Mouse (Mus musculus) limb, embryonic 11.5 days (tissue): ENCODE results near the gene Rap1b. TPM values are rescaled to one million over a fixed set of nuclear protein-coding genes. Genes with fewer than 3 reads are reported as not detected.

Experiments
- ATAC-seq: fragments of 200-750 bp; cut with Nextera tagmentation; 2 replicates; pipeline ENCODE4 v1.8.0; 2017; ENCODE audit warnings: low read depth; ENCODE audit not compliant: insufficient number of reproducible peaks, low FRiP score, low TSS enrichment
- DNase-seq: peaks from one replicate; pipeline ENCODE4 v3.0.0-alpha.2; 2015; ENCODE audit warnings: low spot score
- H3K27ac ChIP-seq: fragments of 300-500 bp; sonication (generic); replicated peaks from 2 replicates; pipeline ENCODE4 v1.5.1; 2014; ENCODE audit warnings: low read depth, mild to moderate bottlenecking, low read length
- H3K27me3 ChIP-seq: fragments of 300-500 bp; sonication (generic); 2 replicates; pipeline ENCODE4 v1.6.1; 2014; ENCODE audit warnings: mild to moderate bottlenecking, low read length, mixed read lengths; ENCODE audit not compliant: control insufficient read depth, insufficient read depth
- H3K36me3 ChIP-seq: fragments of 300-500 bp; sonication (generic); 2 replicates; pipeline ENCODE4 v1.6.1; 2014; ENCODE audit warnings: mild to moderate bottlenecking, low read length, moderate library complexity, mixed read lengths; ENCODE audit not compliant: control insufficient read depth, insufficient read depth
- H3K4me1 ChIP-seq: fragments of 300-500 bp; sonication (generic); 2 replicates; pipeline ENCODE4 v1.6.1; 2014; ENCODE audit warnings: low read length, mixed read lengths; ENCODE audit not compliant: control insufficient read depth, insufficient read depth
- H3K4me2 ChIP-seq: fragments of 300-500 bp; sonication (generic); 2 replicates; pipeline ENCODE4 v1.6.1; 2014; ENCODE audit warnings: low read depth, mild to moderate bottlenecking, moderate library complexity; ENCODE audit not compliant: severe bottlenecking
- H3K4me3 ChIP-seq: fragments of 300-500 bp; sonication (generic); 2 replicates; pipeline ENCODE4 v1.5.1; 2014; ENCODE audit warnings: low read depth, low read length
- H3K9ac ChIP-seq: fragments of 300-500 bp; sonication (generic); 2 replicates; pipeline ENCODE4 v1.6.1; 2014; ENCODE audit warnings: mild to moderate bottlenecking, low read length
- H3K9me3 ChIP-seq: fragments of 300-500 bp; sonication (generic); 2 replicates; pipeline ENCODE4 v1.6.1; 2016; ENCODE audit warnings: low read length; ENCODE audit not compliant: control insufficient read depth
- WGBS: fragments of 180-500 bp; shearing (Covaris S2); extraction: QIAGEN DNeasy Blood & Tissue Kit; methylation state at CpG from one replicate; pipeline ENCODE4 v1.1.7; 2014; 5-methylcytosine and 5-hydroxymethylcytosine counted together
- polyA plus RNA-seq: library from polyadenylated mRNA; unstranded; fragments of >200 nt; fragmentation: Nextera tagmentation; extraction: Ambion mirVana; gene quantifications from 2 replicates; pipeline ENCODE4 v1.2.1, GENCODE M21; 2014

Rap1b gene
- polyA plus RNA-seq, 1 experiment from 2014 or later, result 167 TPM

DNA sequence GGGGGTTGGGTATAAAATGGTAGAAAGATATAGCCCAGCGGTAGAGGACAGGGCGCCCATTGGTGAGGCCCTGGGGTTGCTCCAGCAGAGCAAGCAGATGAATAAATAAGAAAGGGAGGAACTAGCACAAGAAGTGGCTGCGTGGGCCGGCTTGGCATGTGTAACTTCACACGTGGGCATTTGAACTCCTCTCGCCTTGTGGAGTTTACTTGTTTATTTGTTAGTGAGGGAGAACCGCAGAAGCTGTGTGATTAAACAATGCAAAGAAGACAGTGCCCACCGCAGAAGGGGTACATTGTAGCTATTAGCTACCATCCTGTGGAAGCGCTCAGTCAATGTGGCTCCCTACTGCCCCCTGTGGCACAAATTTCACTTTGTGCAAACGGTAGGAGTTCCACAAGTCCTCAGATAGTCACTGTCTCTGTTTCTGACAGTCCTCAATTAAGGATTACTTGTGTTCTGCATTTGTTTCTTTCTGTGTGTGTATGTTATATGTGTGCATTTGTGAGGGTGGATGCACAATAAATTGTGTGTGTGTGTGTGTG lies 6.9 kb upstream of the Rap1b start:
- Histone ChIP-seq H3K9me3 (no peaks in the 10 kb centered on the region), H3K36me3 (no peaks in the 10 kb centered on the region), H3K27me3 (no peaks in the 10 kb centered on the region), H3K9ac (no peak overlapping the region), H3K4me1 (no peaks in the 10 kb centered on the region), H3K4me2 (no peak overlapping the region), H3K4me3 (no peak overlapping the region), H3K27ac (no peak overlapping the region)
- no peak for ATAC-seq
- no peak for DNase-seq
- 86% methylated on average over 10 of the region's 10 CpGs for WGBS

DNA sequence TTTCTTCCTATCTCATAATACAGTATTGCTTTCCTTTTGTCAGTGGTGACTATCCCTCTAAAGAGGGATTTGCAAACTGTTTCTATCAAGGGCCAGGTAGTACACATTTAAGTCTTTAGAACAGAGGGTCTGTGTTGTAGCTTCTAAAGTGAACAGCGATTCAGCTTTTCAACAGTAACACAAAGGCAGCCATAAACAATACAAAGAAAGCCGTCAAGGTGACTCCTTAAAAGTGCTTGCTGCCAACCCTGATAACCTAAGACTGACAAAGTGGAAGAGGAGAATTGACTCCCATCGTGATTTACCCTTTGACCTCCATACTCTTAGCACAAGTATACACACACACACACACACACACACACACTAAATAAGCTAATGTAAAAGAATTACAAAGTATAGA lies 3.1 kb upstream of the Rap1b start:
- no peak overlapping the region for H3K27ac ChIP-seq
- no peaks in the 10 kb centered on the region for H3K9me3 ChIP-seq
- H3K36me3 ChIP-seq, result no peaks in the 10 kb centered on the region
- H3K27me3 ChIP-seq, result no peaks in the 10 kb centered on the region
- H3K4me1 ChIP-seq, result peaks cover 7% of the 10 kb centered on the region
- DNase-seq (no peak), ATAC-seq (no peak)
- no peak overlapping the region for H3K4me2 ChIP-seq
- H3K4me3 ChIP-seq, result no peak overlapping the region
- no peak overlapping the region for H3K9ac ChIP-seq
- WGBS, result 55% methylated on average over 3 of the region's 3 CpGs

DNA sequence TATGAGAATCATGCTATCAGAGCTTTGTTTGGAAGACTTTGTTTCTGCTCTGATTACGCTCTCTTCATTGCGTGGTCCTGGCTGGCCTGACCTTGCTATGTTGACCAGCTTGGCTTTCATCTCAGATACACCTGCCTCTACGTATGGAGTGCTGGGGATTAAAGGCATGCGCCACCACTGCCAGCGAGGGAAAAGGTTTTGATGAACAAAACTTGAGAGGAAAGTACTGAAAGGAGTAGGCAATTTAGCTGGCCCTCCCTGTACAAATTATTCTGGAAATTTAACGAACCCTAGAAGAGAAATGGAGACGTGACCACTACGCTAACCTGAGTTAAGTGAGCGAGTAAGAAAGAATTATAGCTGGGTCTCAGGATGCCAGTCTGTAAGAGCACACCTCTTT lies 961 bp upstream of the Rap1b start:
- H3K36me3 ChIP-seq, result no peaks in the 10 kb centered on the region
- H3K4me1 ChIP-seq, result peaks cover 7% of the 10 kb centered on the region
- 39% methylated on average over 9 of the region's 9 CpGs for WGBS
- no peaks in the 10 kb centered on the region for H3K27me3 ChIP-seq
- H3K9ac ChIP-seq, result peak overlapping the region; percentile 90; the same call in 1 of the 2 replicates
- ATAC-seq (no peak), DNase-seq (peak; percentile 41)
- peak overlapping the region; percentile 45 for H3K4me2 ChIP-seq
- H3K27ac ChIP-seq, result no peak overlapping the region; the same call in 1 of the 2 replicates
- H3K9me3 ChIP-seq, result no peaks in the 10 kb centered on the region
- no peak overlapping the region for H3K4me3 ChIP-seq

DNA sequence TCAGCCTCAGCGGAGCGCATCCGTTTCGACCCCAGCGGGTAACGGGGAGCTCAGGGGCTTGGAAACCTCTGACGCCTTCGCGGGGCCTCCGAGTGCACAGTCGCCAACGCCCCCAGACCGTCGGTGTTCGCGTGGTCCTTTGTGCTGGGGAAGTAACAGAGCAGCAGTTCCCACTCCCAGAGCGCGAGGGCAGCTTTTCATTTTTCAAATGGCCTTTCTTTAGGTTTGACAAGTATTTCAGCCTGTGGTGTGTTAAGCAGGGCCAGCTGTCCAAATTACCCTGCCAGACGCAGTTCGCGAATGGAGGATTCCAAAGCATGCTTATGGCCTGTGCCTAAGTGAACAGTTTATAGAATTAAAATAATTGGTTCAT lies 411 bp upstream of the Rap1b start:
- Histone ChIP-seq H3K4me3 (peak overlapping the region; percentile 85), H3K9me3 (no peaks in the 10 kb centered on the region), H3K9ac (peak overlapping the region; percentile 90), H3K36me3 (no peaks in the 10 kb centered on the region), H3K4me2 (peak overlapping the region; percentile 45), H3K27ac (peak overlapping the region; percentile 94), H3K4me1 (peaks cover 7% of the 10 kb centered on the region), H3K27me3 (no peaks in the 10 kb centered on the region)
- DNase-seq (no peak), ATAC-seq (peak; percentile 87)
- under 1% methylated on average over 21 of the region's 21 CpGs for WGBS

DNA sequence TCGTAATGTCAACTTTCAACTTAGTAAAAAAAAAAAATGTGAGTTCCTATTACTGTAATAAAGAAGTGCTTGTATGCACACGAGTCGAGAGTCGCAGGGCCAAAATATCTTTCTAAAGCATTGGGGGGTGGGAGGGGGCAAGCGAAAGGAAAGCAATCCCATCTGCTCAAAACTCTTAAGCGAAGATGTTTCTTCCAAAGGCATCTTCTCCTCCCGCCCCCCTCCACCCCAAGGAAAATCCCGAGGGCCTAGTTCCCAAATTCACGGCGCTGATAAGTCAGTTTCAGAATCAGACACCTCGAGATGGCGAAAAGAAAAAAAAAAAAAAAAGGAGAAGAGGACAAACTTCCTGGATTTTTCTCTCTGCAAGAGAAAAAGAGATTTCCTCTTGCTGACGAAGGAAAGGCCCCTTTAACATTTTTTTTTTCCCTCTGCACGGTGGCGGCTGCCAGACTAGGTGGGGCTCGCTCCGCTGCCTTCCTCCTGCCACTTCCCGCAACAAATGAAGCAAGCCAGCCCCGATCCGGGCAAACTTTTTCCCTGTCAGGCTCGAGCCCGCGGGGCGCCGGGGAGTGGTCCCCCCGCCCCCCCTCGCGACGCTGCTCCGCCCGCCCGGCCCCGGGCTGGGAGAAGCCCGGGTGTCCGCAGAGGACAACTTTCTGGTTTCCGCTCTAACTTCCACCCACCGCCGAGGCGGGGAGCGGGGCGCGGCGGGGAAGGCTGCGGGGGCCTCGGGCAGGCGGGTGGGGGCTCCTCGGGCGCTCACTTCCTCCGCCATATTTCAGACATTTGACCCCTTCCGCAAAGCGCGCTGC lies 846 bp downstream of the Rap1b start:
- H3K9me3 ChIP-seq, result no peaks in the 10 kb centered on the region
- peaks cover 7% of the 10 kb centered on the region for H3K4me1 ChIP-seq
- H3K27me3 ChIP-seq, result no peaks in the 10 kb centered on the region
- H3K36me3 ChIP-seq, result no peaks in the 10 kb centered on the region
- 1% methylated on average over 49 of the region's 52 CpGs for WGBS
- DNase-seq, result peak; percentile 71
- peak overlapping the region; percentile 94 for H3K27ac ChIP-seq
- H3K4me3 ChIP-seq, result peak overlapping the region; percentile 85
- H3K4me2 ChIP-seq, result peak overlapping the region; percentile 45
- peak; percentile 4; the same call in 1 of the 2 replicates for ATAC-seq
- H3K9ac ChIP-seq, result peak overlapping the region; percentile 90

DNA sequence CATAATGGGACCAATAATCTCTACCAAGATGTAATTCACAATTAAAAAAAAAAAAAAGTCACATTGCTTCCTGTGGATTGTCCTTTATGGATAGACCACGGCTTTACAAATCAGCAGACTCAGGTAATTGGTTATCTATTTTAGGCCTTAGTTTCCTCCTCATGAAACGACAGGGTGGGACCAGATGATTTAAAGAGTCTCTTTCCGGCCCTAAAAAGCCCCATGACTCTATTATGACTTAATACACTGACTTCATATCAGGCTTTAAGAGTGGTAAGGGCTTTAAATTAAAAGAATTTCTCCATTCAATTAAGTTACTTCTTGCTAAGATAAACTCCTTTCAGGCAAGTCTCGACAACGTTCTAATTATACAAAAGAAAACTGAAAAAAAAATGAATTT lies 1.6 kb downstream of the Rap1b start:
- Histone ChIP-seq H3K9ac (no peak overlapping the region), H3K27ac (no peak overlapping the region), H3K36me3 (no peaks in the 10 kb centered on the region), H3K9me3 (no peaks in the 10 kb centered on the region), H3K4me1 (peaks cover 7% of the 10 kb centered on the region), H3K27me3 (no peaks in the 10 kb centered on the region), H3K4me3 (peak overlapping the region; percentile 85), H3K4me2 (peak overlapping the region; percentile 45)
- ATAC-seq, result no peak
- DNase-seq, result no peak
- 43% methylated on average over 5 of the region's 5 CpGs for WGBS

DNA sequence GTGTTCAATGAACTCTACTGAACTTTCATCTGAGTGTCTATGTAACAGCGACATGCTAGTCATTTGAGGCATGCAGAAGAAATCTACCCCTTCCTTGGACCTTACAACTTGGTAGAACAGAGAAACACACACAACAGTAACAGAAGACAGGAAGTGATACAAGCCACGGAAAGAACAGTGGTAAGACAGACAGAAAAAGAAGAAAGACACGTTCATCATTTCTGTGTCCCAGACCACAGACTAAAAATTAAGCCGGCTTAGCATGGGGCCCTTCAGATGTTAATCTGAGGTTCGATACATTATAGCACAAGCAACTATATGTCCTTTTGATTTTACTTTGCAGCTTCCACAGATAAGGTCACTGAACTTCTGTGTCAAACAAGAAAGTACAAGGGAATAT lies 2.1 kb downstream of the Rap1b start:
- H3K9me3 ChIP-seq, result no peaks in the 10 kb centered on the region
- H3K4me1 ChIP-seq, result peaks cover 7% of the 10 kb centered on the region
- H3K36me3 ChIP-seq, result no peaks in the 10 kb centered on the region
- DNase-seq (no peak), ATAC-seq (no peak)
- no peak overlapping the region for H3K27ac ChIP-seq
- WGBS, result 90% methylated on average over 5 of the region's 5 CpGs
- no peaks in the 10 kb centered on the region for H3K27me3 ChIP-seq
- no peak overlapping the region for H3K9ac ChIP-seq
- no peak overlapping the region for H3K4me2 ChIP-seq
- H3K4me3 ChIP-seq, result no peak overlapping the region

DNA sequence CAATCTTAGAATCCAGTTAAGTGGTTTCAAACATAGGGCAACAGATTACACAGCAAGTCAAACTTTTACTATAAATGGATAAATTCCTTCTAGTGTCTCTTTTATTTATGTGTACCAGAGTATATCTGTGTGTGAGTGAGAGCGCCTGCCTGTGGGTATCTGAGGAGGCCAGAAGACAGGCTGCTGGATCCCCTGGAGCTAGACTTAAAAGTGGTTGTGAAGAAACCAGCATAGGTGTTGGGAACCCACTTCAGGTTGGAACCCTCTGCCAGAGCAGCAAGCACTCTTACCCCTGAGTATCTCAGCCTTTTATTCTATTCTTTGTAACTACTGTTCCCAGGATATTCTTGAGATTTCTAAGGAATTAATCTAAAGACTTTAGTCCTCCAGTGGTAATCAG lies 4.1 kb downstream of the Rap1b start:
- no peak overlapping the region for H3K9ac ChIP-seq
- H3K4me3 ChIP-seq, result no peak overlapping the region
- no peaks in the 10 kb centered on the region for H3K27me3 ChIP-seq
- H3K9me3 ChIP-seq, result no peaks in the 10 kb centered on the region
- no peak overlapping the region for H3K27ac ChIP-seq
- H3K36me3 ChIP-seq, result no peaks in the 10 kb centered on the region
- H3K4me2 ChIP-seq, result no peak overlapping the region
- peaks cover 4% of the 10 kb centered on the region for H3K4me1 ChIP-seq
- 80% methylated on average over 1 of the region's 1 CpGs for WGBS
- ATAC-seq, result no peak
- no peak for DNase-seq
